Mouse (Mus musculus) C2C12 (cell line): ENCODE data around the gene Sel1l3.

Experiments used
- CEBPB ChIP-seq: IDR thresholded peaks from one replicate; pipeline ENCODE4 v1.6.1; 2011; ENCODE audit warnings: low read depth, mild to moderate bottlenecking, control low read depth, moderate library complexity
- CTCF ChIP-seq: IDR thresholded peaks from one replicate; pipeline ENCODE4 v1.5.1; 2011; ENCODE audit not compliant: control insufficient read depth, insufficient read depth, insufficient read length
- FOSL1 ChIP-seq: IDR thresholded peaks from one replicate; pipeline ENCODE4 v1.8.0; 2011; ENCODE audit warnings: mild to moderate bottlenecking, low read length; ENCODE audit not compliant: poor library complexity, insufficient read depth, severe bottlenecking
- MAX ChIP-seq: IDR thresholded peaks from one replicate; pipeline ENCODE4 v1.6.1; 2011; ENCODE audit warnings: mild to moderate bottlenecking, control low read depth
- USF1 ChIP-seq: IDR thresholded peaks from one replicate; pipeline ENCODE4 v1.6.1; 2011; ENCODE audit warnings: low read depth, mild to moderate bottlenecking, control low read depth, moderate library complexity

GRCm38 (mm10) chr5:53134003-53134402 lies 79.7 kb downstream of the Sel1l3 start:
- TF ChIP-seq MAX: no peak
- no peak for TF ChIP-seq CTCF
- TF ChIP-seq FOSL1: no peak
- TF ChIP-seq CEBPB: no peak
- TF ChIP-seq USF1: no peak
